Mouse (Mus musculus) lung, postnatal 14 days (tissue): ENCODE results near the gene Aup1.

ENCODE experiments used
- DNase-seq: peaks from one replicate; pipeline ENCODE4 v3.0.0; 2021

Aup1 gene

GRCm38 (mm10) chr6:83070311-83071219 is 16.2 kb downstream of the Aup1 start:
- peak; percentile 18 for DNase-seq

DNA sequence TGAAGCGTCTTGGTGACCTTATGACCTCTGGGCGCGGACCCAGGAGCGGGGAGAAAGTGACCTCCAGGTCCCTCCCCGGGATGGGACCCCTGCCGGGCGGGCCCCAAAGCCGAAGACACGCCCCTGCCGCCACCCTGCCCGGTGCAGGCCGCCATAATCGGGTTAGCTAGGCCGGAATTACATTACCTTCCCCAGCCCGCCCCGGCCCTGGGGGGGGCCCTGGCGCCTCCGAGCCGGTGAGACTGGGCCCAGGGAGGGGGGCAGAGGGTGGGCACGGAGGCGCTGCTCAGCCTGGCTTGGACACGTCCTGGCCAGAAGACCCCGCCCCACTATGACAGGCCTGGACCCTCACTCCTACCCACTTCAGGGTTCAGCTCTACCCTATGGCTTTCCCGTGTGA is 16.9 kb downstream of the Aup1 start:
- no peak for DNase-seq

DNA sequence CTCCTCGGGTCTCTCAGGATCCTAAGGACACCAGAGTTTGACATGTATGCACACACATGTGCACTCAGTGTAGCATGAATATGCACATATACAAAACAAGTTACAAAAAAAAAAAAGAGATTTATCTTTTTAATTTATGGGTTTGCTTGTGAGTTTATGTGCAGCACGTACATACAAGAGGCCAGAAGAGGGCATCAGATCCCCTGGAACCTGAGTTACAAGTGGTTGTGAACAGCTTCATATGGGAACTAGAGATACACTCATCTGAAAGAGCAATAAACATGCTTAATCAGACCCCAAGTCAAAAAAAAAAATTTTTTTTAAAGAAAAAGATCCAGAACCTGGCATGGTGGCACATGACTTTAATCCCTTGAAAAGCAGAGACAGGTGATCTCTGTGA is 20.7 kb downstream of the Aup1 start:
- no peak for DNase-seq

GRCm38 (mm10) chr6:83077630-83078323 is 23.5 kb downstream of the Aup1 start, which contains the start of gene Pcgf1:
Pcgf1 (plus strand) TSS chr6:83077869.
- peak; percentile 24 for DNase-seq

DNA sequence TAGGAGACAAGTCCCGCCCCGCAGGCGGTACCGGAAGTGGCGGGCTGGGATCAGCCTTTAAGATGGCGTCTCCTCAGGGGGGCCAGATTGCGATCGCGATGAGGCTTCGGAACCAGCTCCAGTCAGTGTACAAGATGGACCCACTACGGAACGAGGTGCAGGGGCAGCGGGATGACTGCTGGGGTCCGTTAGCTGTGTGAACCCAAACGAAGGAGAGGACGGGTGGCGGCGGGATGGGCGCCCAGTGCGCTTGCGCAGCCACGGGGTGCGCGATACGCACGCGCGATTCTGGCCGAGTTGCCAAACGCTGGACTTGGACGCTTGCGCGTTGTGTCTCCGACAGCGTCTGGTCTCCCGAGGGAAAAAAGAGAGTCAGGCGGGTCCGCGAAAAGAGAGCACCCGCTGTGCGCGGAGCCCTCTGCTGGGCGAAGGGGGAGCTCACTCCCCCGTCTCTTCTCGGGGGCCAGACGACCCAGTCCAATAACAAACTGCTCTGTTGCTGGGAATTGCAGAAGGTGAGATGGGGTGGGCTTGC is 24.1 kb downstream of the Aup1 start:
- peak; percentile 100 for DNase-seq

- DNase-seq: no peak
Observed at GRCm38 (mm10) chr6:83080210-83080609, 25.9 kb downstream of the Aup1 start.

GRCm38 (mm10) chr6:83083497-83083896 is 29.2 kb downstream of the Aup1 start:
- DNase-seq: no peak

DNA sequence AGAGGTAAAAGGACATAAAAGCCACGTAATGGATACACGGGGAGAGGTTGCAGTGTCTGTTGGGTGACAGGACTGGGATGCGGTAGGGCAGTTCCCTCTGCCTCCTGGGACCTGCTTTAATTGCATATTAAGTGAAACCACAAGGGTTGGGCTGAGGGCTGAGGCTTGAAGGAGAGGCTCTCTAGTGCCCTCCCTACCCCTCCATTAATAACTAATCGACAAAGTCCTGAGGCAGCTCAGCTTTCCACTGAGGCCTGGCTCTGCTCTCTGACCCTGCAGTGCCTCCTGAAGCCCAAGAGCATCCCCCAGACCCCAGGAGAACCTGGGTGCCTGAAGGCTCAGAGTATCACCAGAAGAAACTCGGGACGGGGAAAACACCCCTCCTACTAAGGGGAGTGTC is 30.2 kb downstream of the Aup1 start:
- no peak for DNase-seq

DNA sequence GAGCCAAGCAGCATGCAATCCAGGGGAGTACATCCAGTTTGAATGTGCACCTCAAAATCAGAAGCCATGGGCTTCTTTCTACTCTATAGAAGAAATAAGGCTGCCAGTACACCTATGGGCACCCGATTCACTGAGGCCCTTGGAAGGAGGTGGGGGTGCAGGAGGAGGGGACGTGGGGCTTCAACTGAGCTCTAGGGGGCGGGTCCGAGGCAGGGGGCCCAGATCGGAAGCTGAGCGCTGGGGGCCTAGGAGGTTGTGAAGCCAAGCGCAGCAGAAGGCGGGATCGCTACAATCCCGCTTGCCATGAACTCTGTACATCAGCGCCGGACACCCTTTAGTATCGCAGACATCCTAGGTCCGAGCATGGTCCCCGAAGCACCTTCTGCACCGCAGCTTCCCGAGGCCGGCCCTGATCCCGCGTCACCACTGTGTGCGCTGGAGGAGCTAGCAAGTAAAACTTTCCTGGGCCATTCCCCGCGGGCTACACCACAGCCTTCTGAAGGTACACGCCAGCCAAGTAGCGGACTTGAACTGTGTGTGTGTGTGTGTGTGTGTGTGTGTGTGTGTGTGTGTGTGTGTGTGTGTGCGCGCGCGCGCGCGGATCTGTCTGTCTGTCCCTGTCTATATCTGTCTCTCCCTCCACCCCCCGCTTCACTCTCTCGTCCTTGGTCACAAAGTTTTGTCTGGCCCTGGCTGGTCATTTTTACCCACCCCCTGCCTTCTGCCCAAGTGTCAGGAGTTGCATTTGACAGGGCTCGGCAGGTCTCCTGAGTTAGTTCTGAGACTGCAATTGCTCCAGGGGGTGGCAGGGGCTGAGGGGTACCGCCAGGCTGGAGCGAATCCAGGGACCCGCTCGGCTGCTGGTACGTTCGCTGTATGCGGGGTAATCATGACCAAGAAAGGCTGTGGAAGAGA is 32.1 kb downstream of the Aup1 start, which contains the start of gene Lbx2:
TSS of gene Lbx2 (plus strand) at position 247 of the 915 bp plus-strand sequence.
- no peak for DNase-seq

DNA sequence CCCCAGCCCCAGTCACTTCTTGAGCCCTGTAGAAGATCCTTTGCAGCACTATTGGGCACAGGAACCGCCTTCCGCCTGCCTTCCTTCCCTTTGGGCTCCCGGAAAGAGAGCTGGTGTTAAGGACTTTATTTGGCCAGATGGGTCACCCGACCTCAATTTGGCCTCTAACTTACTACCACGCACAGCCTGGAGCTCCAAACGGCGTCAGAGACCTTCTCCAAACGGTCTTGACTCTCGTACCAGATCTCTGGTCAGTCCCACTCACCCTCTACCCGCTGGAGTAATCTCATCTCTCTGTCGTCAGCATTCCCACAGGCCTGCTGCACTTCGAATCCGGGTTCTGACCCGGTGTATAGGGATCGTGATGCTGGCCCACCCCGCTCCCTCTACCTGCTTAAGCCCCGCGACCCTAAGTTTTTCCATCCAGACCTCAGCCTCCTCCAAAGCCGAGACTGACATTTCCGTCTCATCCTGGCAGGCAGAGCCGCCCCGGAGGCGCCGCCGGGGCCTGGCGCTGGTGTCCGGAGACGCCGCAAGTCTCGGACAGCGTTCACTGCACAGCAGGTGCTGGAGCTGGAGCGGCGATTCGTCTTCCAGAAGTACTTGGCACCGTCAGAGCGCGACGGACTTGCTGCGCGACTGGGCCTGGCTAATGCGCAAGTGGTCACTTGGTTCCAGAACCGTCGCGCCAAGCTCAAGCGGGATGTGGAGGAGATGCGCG is 33.0 kb downstream of the Aup1 start:
- peak; percentile 28 for DNase-seq

DNA sequence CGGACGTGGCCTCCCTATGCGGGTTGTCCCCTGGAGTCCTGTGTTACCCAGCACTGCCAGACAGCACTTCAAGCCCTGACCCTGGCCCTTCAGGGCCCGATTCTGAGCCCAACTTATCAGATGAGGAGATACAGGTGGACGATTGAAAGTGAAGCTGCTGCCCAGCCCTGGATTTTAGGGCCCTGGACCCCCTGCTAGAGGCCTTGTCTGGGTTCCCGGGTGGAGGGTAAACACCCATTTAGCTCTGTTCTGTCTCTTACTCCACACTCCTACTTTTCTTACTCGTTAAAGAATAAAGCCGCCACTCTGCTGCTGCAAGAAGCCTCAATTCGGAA is 33.6 kb downstream of the Aup1 start:
- DNase-seq: no peak

GRCm38 (mm10) chr6:83092416-83093127 is 38.3 kb downstream of the Aup1 start:
- peak; percentile 46 for DNase-seq

- DNase-seq: no peak
Observed at GRCm38 (mm10) chr6:83095968-83096367, 41.6 kb downstream of the Aup1 start.

DNA sequence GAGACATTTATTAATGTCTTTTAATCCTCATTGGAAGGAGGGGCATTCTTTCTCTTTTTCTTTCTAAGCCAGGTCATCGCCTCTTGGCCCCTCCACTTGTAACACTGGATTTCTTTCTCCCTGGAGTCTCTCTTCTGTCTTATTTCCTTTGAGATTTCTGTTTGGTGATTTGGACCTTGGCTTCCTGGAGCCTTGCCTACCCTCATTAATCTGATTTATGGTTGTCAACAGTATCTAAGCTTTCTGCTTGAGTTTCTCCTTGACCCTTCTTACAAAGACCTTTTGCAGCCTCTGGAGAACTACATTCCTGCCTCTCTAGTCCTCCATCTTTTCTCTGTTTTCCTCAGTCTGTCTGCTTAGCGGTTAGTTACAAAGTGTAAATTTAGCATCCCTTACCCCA is 44.1 kb downstream of the Aup1 start:
- DNase-seq: no peak

- DNase-seq: peak; percentile 90
Observed at GRCm38 (mm10) chr6:83101316-83101687, 47.0 kb downstream of the Aup1 start, which contains the start of the genes Ccdc142 and Gm42688. Ccdc142 (plus strand) TSS chr6:83101601. Gm42688 (plus strand) TSS chr6:83101617.

DNA sequence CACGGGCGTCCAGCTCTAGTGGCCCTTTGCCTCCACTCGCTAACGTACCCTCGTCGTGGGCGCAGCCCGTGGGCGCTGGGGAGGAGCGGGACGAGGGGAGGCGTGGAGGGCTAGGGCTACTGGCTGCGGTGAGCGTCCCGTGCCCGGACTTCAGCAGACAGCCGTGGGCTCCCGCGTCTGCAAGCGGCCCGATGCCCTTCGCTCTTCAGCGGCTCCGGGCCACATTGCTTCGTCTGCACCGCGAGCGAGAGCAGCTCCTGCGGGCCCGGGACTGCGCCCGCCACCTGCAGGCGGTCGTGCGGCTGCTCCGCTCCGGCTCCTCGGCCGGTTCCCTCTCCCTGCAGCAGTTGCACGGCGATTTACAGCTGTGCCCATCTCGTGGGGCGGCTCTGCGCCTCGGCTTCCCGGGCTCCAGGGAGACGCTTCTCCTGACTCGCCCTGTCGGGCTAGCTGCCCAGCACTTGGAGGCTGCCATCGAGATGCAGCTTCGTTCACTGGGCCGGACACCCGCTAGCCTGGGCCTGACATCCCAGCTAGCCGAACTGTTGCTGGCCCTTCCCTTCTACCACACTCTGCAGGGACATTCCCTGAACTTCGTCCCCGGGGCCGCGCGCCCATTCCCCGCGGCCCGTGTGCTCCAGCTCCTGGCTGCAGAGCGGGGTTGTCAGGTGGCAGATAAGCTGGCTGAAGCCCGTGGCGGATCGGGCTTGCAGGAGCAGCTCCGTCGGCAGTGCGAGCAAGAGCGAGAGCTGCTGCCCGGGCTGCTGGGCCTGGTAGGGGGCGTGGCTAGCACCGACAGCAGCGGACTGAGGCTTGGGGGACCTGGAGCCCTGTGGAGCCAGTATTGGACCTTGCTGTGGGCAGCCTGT is 47.6 kb downstream of the Aup1 start:
- DNase-seq: peak; percentile 65

- DNase-seq: no peak
Observed at GRCm38 (mm10) chr6:83103130-83103650, 48.9 kb downstream of the Aup1 start.

GRCm38 (mm10) chr6:83104158-83104557 is 49.8 kb downstream of the Aup1 start:
- DNase-seq: no peak
